Mouse (Mus musculus) layer of hippocampus, adult 8-10 months (tissue): ENCODE results near the gene Adipor2. TPM values are rescaled to one million over a fixed set of nuclear protein-coding genes. Genes with fewer than 3 reads are reported as not detected.
"Not testable (repeated sequence)": the region's sequence is repeated elsewhere in the genome, so short reads cannot be mapped to it uniquely, and the experiment has no call there.

Experiments used
- DNase-seq, 2 experiments: peaks; one replicate each; pipeline ENCODE4 v3.0.0; 2022; ENCODE audit warnings: low spot score in 2 of 2
- total RNA-seq, 4 experiments: library from RNA; stranded (reverse); gene quantifications; 2 replicates each; pipeline ENCODE4 v1.2.4; 2022

The Adipor2 gene
- total RNA-seq, 4 experiments from 2014 or later, result 41.4 to 46.2 (median 44.2) TPM

- DNase-seq, result no peak
Measured at GRCm38 (mm10) chr6:119392836-119393235, 24.7 kb downstream of the Adipor2 start.

- no peak for DNase-seq
Measured at GRCm38 (mm10) chr6:119390728-119391127, 26.8 kb downstream of the Adipor2 start.

- no peak for DNase-seq
Measured at GRCm38 (mm10) chr6:119389089-119389488, 28.4 kb downstream of the Adipor2 start.

GRCm38 (mm10) chr6:119388650-119389012, 28.9 kb downstream of the Adipor2 start:
- DNase-seq, result peak; percentile 94 to 95

GRCm38 (mm10) chr6:119387801-119388649, 29.5 kb downstream of the Adipor2 start:
- DNase-seq, result peak in 1 of 2 experiments; percentile 5

- DNase-seq, result no peak
Measured at GRCm38 (mm10) chr6:119386821-119387220, 30.7 kb downstream of the Adipor2 start.

- DNase-seq, result no peak
Measured at GRCm38 (mm10) chr6:119386421-119386820, 31.1 kb downstream of the Adipor2 start.

- DNase-seq, result no peak
Measured at GRCm38 (mm10) chr6:119385668-119386067, 31.8 kb downstream of the Adipor2 start.

GRCm38 (mm10) chr6:119378631-119379030, 38.9 kb downstream of the Adipor2 start:
- no peak for DNase-seq

- DNase-seq, result no peak
Measured at GRCm38 (mm10) chr6:119377613-119378012, 39.9 kb downstream of the Adipor2 start.

- no peak for DNase-seq
Measured at GRCm38 (mm10) chr6:119375035-119375434, 42.5 kb downstream of the Adipor2 start.

- DNase-seq, result no peak
Measured at GRCm38 (mm10) chr6:119373000-119373705, 44.4 kb downstream of the Adipor2 start.

GRCm38 (mm10) chr6:119372237-119372636, 45.3 kb downstream of the Adipor2 start:
- DNase-seq, result no peak

- DNase-seq, result no peak
Measured at GRCm38 (mm10) chr6:119371624-119372023, 45.9 kb downstream of the Adipor2 start.

GRCm38 (mm10) chr6:119367382-119367781, 50.1 kb downstream of the Adipor2 start:
- no peak for DNase-seq

- DNase-seq, result not testable (repeated sequence)
Measured at GRCm38 (mm10) chr6:119366800-119367199, 50.7 kb downstream of the Adipor2 start.

- no peak for DNase-seq
Measured at GRCm38 (mm10) chr6:119363593-119363992, 53.9 kb downstream of the Adipor2 start.

GRCm38 (mm10) chr6:119360925-119361702, 56.4 kb downstream of the Adipor2 start:
- no peak for DNase-seq

GRCm38 (mm10) chr6:119360250-119360649, 57.3 kb downstream of the Adipor2 start:
- not testable (repeated sequence) for DNase-seq

GRCm38 (mm10) chr6:119358020-119358571, 59.4 kb downstream of the Adipor2 start:
- no peak for DNase-seq

- DNase-seq, result no peak
Measured at GRCm38 (mm10) chr6:119352501-119352900, 65.0 kb downstream of the Adipor2 start.
